Mouse (Mus musculus) hindbrain, embryonic 14.5 days (tissue): ENCODE results near the gene Smco4. TPM values are rescaled to one million over a fixed set of nuclear protein-coding genes. Genes with fewer than 3 reads are reported as not detected.

Source experiments
- ATAC-seq: fragments of 200-750 bp; cut with Nextera tagmentation; 2 replicates; pipeline ENCODE4 v1.8.0; 2017; ENCODE audit warnings: moderate number of reproducible peaks, mild to moderate bottlenecking, moderate TSS enrichment, moderate library complexity; ENCODE audit not compliant: low FRiP score
- DNase-seq: peaks from one replicate; pipeline ENCODE4 v3.0.0-alpha.2; 2015; ENCODE audit warnings: low spot score
- H3K27ac ChIP-seq: fragments of 300-500 bp; sonication (generic); 2 replicates; pipeline ENCODE4 v1.5.1; 2014; ENCODE audit warnings: mild to moderate bottlenecking, moderate library complexity
- H3K27me3 ChIP-seq: fragments of 300-500 bp; sonication (generic); 2 replicates; pipeline ENCODE4 v1.6.1; 2014; ENCODE audit warnings: mild to moderate bottlenecking, low read length, mixed read lengths; ENCODE audit not compliant: control insufficient read depth, insufficient read depth
- H3K36me3 ChIP-seq: fragments of 300-500 bp; sonication (generic); replicated peaks from 2 replicates; pipeline ENCODE4 v1.6.1; 2014; ENCODE audit not compliant: control insufficient read depth, insufficient read depth
- H3K4me1 ChIP-seq: fragments of 300-500 bp; sonication (generic); replicated peaks from 2 replicates; pipeline ENCODE4 v1.6.1; 2014; ENCODE audit warnings: antibody characterized with exemption, low read length, mixed read lengths; ENCODE audit not compliant: control insufficient read depth, insufficient read depth
- H3K4me2 ChIP-seq: fragments of 300-500 bp; sonication (generic); replicated peaks from 2 replicates; pipeline ENCODE4 v1.6.1; 2014; ENCODE audit warnings: mild to moderate bottlenecking, moderate library complexity
- H3K4me3 ChIP-seq: fragments of 300-500 bp; sonication (generic); replicated peaks from 2 replicates; pipeline ENCODE4 v1.5.1; 2014; ENCODE audit warnings: mild to moderate bottlenecking, low read length
- H3K9ac ChIP-seq: fragments of 300-500 bp; sonication (generic); 2 replicates; pipeline ENCODE4 v1.6.1; 2014
- H3K9me3 ChIP-seq: fragments of 300-500 bp; sonication (generic); 2 replicates; pipeline ENCODE4 v1.6.1; 2016; ENCODE audit warnings: low read length; ENCODE audit not compliant: control insufficient read depth
- WGBS: fragments of 180-500 bp; shearing (Covaris S2); extraction: QIAGEN DNeasy Blood & Tissue Kit; methylation state at CpG from one replicate; pipeline ENCODE4 v1.1.7; 2014; 5-methylcytosine and 5-hydroxymethylcytosine counted together
- polyA plus RNA-seq: library from polyadenylated mRNA; unstranded; fragments of >200 nt; fragmentation: Nextera tagmentation; extraction: Ambion mirVana; gene quantifications from 2 replicates; pipeline ENCODE4 v1.2.1, GENCODE M21; 2014

Gene Smco4
- 1.1 and 2.2 TPM in 2 replicates for polyA plus RNA-seq

- ATAC-seq, result peak; percentile 89
- H3K9me3 ChIP-seq, result no peaks in the 10 kb centered on the region
- peak; percentile 74 for DNase-seq
- H3K4me2 ChIP-seq, result peak within 1 kb of the TSS; percentile 83
- H3K4me1 ChIP-seq, result peaks cover 15% of the 10 kb centered on the region
- H3K27me3 ChIP-seq, result no peaks in the 10 kb centered on the region; the same call in 1 of the 2 replicates
- H3K4me3 ChIP-seq, result peak within 1 kb of the TSS; percentile 75
- H3K9ac ChIP-seq, result peak within 1 kb of the TSS; percentile 85
- peak within 1 kb of the TSS; percentile 66 for H3K27ac ChIP-seq
- 2% methylated on average over 66 of the region's 101 CpGs for WGBS
- H3K36me3 ChIP-seq, result no peaks in the 10 kb centered on the region
Observed at GRCm38 (mm10) chr9:15493235-15493924, at the start of gene Smco4. Gene Smco4 (plus strand): TSS chr9:15493432.

DNA sequence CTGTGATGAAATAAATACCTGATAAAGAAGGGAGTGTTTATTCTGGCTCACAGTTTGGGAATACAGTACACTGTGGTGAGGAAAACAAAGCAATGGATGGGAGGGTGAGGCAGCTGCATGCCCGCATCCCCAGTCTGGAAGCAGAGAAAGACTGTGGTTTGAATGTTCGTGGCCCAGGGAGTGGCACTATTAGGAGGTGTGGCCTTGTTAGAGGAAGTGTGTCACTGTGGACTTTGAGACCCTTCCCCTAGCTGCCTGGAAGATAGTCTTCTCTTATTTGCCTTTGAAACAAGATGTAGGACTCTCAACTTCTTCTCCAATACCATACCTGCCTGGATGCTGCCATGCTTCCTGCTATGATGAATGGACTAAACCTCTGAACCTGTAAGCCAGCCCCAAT, 45.8 kb upstream of the Smco4 start:
- Histone ChIP-seq H3K9me3 (no peaks in the 10 kb centered on the region), H3K4me3 (no peak overlapping the region), H3K36me3 (no peaks in the 10 kb centered on the region), H3K27me3 (no peaks in the 10 kb centered on the region), H3K4me1 (no peaks in the 10 kb centered on the region; the same call in 1 of the 2 replicates), H3K9ac (no peak overlapping the region), H3K4me2 (no peak overlapping the region), H3K27ac (no peak overlapping the region)
- no peak for DNase-seq
- no peak for ATAC-seq
- WGBS, result 88% methylated on average over 2 of the region's 2 CpGs

DNA sequence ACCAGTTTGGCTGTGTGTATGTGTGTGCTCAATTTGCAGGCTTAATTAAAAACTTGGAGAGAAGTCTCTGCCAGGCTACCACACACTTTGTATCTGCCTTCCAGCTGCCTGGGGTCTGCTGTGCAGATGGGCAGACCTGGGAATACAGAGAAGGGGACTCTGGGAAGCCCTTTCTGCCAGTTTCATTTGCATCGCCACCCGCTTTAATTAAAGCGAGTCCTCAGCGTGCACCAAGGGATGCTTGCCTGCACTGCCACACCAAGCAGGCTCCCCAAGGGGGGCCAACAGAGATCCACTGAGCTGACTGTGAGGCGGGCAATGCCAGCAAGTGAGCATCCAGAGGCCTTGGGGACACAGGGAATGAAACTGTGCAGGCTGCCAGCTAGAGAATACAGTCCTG, 42.3 kb upstream of the Smco4 start:
- no peak overlapping the region for H3K4me2 ChIP-seq
- no peak overlapping the region for H3K27ac ChIP-seq
- ATAC-seq, result peak; percentile 43; the same call in 1 of the 2 replicates
- H3K9me3 ChIP-seq, result no peaks in the 10 kb centered on the region
- no peaks in the 10 kb centered on the region for H3K27me3 ChIP-seq
- no peak for DNase-seq
- H3K4me1 ChIP-seq, result no peaks in the 10 kb centered on the region; the same call in 1 of the 2 replicates
- no peaks in the 10 kb centered on the region for H3K36me3 ChIP-seq
- WGBS, result 26% methylated on average over 5 of the region's 5 CpGs
- no peak overlapping the region for H3K4me3 ChIP-seq
- no peak overlapping the region for H3K9ac ChIP-seq

- H3K4me3 ChIP-seq, result no peak overlapping the region
- no peak overlapping the region for H3K27ac ChIP-seq
- H3K27me3 ChIP-seq, result no peaks in the 10 kb centered on the region
- ATAC-seq (no peak), DNase-seq (no peak)
- H3K9ac ChIP-seq, result no peak overlapping the region
- 63% methylated on average over 4 of the region's 4 CpGs for WGBS
- H3K36me3 ChIP-seq, result no peaks in the 10 kb centered on the region
- H3K4me1 ChIP-seq, result no peaks in the 10 kb centered on the region
- H3K9me3 ChIP-seq, result no peaks in the 10 kb centered on the region
- no peak overlapping the region for H3K4me2 ChIP-seq
Observed at GRCm38 (mm10) chr9:15472256-15472655, 21.0 kb upstream of the Smco4 start.

- 94% methylated on average over 1 of the region's 1 CpGs for WGBS
- Histone ChIP-seq H3K9ac (no peak overlapping the region), H3K4me3 (no peak overlapping the region), H3K27me3 (no peaks in the 10 kb centered on the region), H3K4me2 (no peak overlapping the region), H3K4me1 (no peaks in the 10 kb centered on the region), H3K27ac (no peak overlapping the region), H3K9me3 (no peaks in the 10 kb centered on the region), H3K36me3 (no peaks in the 10 kb centered on the region)
- ATAC-seq, result no peak
- no peak for DNase-seq
Observed at GRCm38 (mm10) chr9:15473206-15473605, 20.0 kb upstream of the Smco4 start.

DNA sequence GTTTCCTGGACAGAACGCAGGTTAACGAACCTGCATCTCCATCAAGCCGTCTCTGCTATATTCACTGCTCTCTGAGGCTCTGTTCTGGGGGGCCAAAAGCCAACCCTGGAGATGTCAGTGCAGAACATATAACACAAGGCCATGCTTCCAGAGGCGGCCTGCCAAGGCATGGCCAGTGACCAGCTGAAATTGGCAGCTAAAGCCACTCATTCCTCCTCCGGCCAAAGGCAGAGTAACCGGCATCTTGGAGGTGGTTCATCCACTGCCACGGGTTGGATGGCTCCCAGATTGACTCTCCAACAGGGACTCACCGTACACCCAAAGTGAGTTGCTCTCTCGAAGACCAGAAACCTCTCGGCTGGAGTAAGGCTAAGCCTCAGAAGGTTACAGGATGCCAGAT, 15.7 kb upstream of the Smco4 start:
- Histone ChIP-seq H3K27ac (no peak overlapping the region), H3K4me2 (no peak overlapping the region), H3K9ac (no peak overlapping the region), H3K9me3 (no peaks in the 10 kb centered on the region), H3K4me3 (no peak overlapping the region), H3K4me1 (no peaks in the 10 kb centered on the region), H3K27me3 (no peaks in the 10 kb centered on the region), H3K36me3 (no peaks in the 10 kb centered on the region)
- DNase-seq (no peak), ATAC-seq (no peak)
- 88% methylated on average over 10 of the region's 10 CpGs for WGBS

- Histone ChIP-seq H3K27ac (no peak overlapping the region), H3K9ac (no peak overlapping the region), H3K4me1 (0 out of 2 replicates have a peak, but pooled peaks cover 1% of the 10 kb centered on the region), H3K4me3 (no peak overlapping the region), H3K27me3 (no peaks in the 10 kb centered on the region; the same call in 1 of the 2 replicates), H3K36me3 (no peaks in the 10 kb centered on the region), H3K9me3 (no peaks in the 10 kb centered on the region), H3K4me2 (no peak overlapping the region)
- WGBS, result 61% methylated on average over 2 of the region's 2 CpGs
- DNase-seq, result no peak
- no peak for ATAC-seq
Observed at GRCm38 (mm10) chr9:15487682-15488424, 5.4 kb upstream of the Smco4 start.

DNA sequence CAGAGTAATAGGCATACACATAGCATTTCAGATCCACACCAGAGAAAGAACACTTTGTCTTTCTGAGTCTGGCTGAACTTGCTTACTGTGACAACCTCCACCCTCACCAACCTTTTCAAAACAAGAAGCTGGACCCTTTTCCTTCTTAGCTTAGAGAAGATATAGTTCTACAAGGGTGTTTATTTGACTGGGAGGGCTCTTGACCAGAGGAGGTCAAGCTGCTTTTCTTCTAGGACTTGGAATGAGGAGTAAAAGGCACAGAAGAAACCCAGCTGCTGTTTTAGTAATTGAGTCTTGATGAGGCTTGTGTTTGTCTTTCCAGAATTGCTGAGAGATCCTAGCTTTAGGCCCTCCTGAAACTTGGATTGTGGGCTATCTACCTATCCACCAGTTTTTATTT, 3.9 kb upstream of the Smco4 start:
- Histone ChIP-seq H3K4me1 (0 out of 2 replicates have a peak, but pooled peaks cover 7% of the 10 kb centered on the region), H3K27me3 (no peaks in the 10 kb centered on the region; the same call in 1 of the 2 replicates), H3K36me3 (no peaks in the 10 kb centered on the region), H3K4me3 (no peak overlapping the region), H3K27ac (no peak overlapping the region), H3K4me2 (no peak overlapping the region), H3K9ac (no peak overlapping the region), H3K9me3 (no peaks in the 10 kb centered on the region)
- DNase-seq (no peak), ATAC-seq (no peak)

- Histone ChIP-seq H3K36me3 (no peaks in the 10 kb centered on the region), H3K27me3 (no peaks in the 10 kb centered on the region; the same call in 1 of the 2 replicates), H3K9me3 (no peaks in the 10 kb centered on the region), H3K9ac (no peak overlapping the region), H3K4me3 (no peak overlapping the region), H3K4me1 (0 out of 2 replicates have a peak, but pooled peaks cover 9% of the 10 kb centered on the region), H3K27ac (no peak overlapping the region), H3K4me2 (no peak overlapping the region)
- 69% methylated on average over 8 of the region's 8 CpGs for WGBS
- no peak for DNase-seq
- no peak for ATAC-seq
Observed at GRCm38 (mm10) chr9:15490331-15491100, 2.7 kb upstream of the Smco4 start.
